Mouse (Mus musculus): ENCODE data around the gene Mdm2. TPM values are rescaled to one million over a fixed set of nuclear protein-coding genes. Genes with fewer than 3 reads are reported as not detected.
"Not testable (repeated sequence)": the region's sequence is repeated elsewhere in the genome, so short reads cannot be mapped to it uniquely, and the experiment has no call there.

The Mdm2 gene
- polyA plus RNA-seq, 1 experiment from 2014 or later: 47.7 TPM

GRCm38 (mm10) chr10:117707114-117707838 lies 3.3 kb downstream of the Mdm2 start:
- peaks cover 15% of the 10 kb centered on the region for H3K4me1 ChIP-seq

GRCm38 (mm10) chr10:117706440-117706839 lies 4.1 kb downstream of the Mdm2 start:
- Histone ChIP-seq H3K4me1 (peaks cover 13% of the 10 kb centered on the region), H3K9ac (no peak overlapping the region), H3K9me3 (no peaks in the 10 kb centered on the region), H3K27me3 (no peaks in the 10 kb centered on the region), H3K36me3 (peaks cover 59% of the 10 kb centered on the region), H3K4me3 (no peak overlapping the region), H3K4me2 (no peak overlapping the region), H3K27ac (no peak overlapping the region)
- no peak for ATAC-seq (ENCODE audit: borderline replicate concordance, extremely low read depth, low FRiP score, low TSS enrichment)
- WGBS: 83% methylated on average over 6 of the region's 6 CpGs

More at GRCm38 (mm10) chr10:117707114-117707838, 3.3 kb downstream of the Mdm2 start:
- H3K4me2 ChIP-seq: no peak overlapping the region
- no peak overlapping the region for H3K27ac ChIP-seq
- 89% methylated on average over 2 of the region's 2 CpGs for WGBS
- H3K9me3 ChIP-seq: no peaks in the 10 kb centered on the region
- peaks cover 51% of the 10 kb centered on the region for H3K36me3 ChIP-seq
- H3K4me3 ChIP-seq: no peak overlapping the region
- ATAC-seq (ENCODE audit: borderline replicate concordance, extremely low read depth, low FRiP score, low TSS enrichment): no peak
- H3K9ac ChIP-seq: no peak overlapping the region
- no peaks in the 10 kb centered on the region for H3K27me3 ChIP-seq

- no peak for ATAC-seq (ENCODE audit: borderline replicate concordance, extremely low read depth, low FRiP score, low TSS enrichment)
- H3K4me3 ChIP-seq: no peak overlapping the region
These were observed 4.8 kb downstream of the Mdm2 start for GRCm38 (mm10) chr10:117705806-117706205.

GRCm38 (mm10) chr10:117704964-117705335 lies 5.6 kb downstream of the Mdm2 start:
- Histone ChIP-seq H3K9ac (no peak overlapping the region), H3K4me3 (no peak overlapping the region), H3K27me3 (no peaks in the 10 kb centered on the region), H3K9me3 (no peaks in the 10 kb centered on the region), H3K4me1 (peaks cover 10% of the 10 kb centered on the region), H3K27ac (no peak overlapping the region), H3K36me3 (peaks cover 72% of the 10 kb centered on the region), H3K4me2 (no peak overlapping the region)
- WGBS: 97% methylated on average over 6 of the region's 6 CpGs
- no peak for ATAC-seq (ENCODE audit: borderline replicate concordance, extremely low read depth, low FRiP score, low TSS enrichment)

More at GRCm38 (mm10) chr10:117705806-117706205, 4.8 kb downstream of the Mdm2 start:
- no peak overlapping the region for H3K9ac ChIP-seq
- H3K27ac ChIP-seq: no peak overlapping the region
- peaks cover 63% of the 10 kb centered on the region for H3K36me3 ChIP-seq
- H3K4me1 ChIP-seq: peaks cover 10% of the 10 kb centered on the region
- no peaks in the 10 kb centered on the region for H3K9me3 ChIP-seq
- no peak overlapping the region for H3K4me2 ChIP-seq
- no peaks in the 10 kb centered on the region for H3K27me3 ChIP-seq

GRCm38 (mm10) chr10:117704314-117704963 lies 6.1 kb downstream of the Mdm2 start:
- H3K27me3 ChIP-seq; H3K4me2 ChIP-seq; H3K27ac ChIP-seq; H3K9me3 ChIP-seq; H3K9ac ChIP-seq; H3K4me3 ChIP-seq; H3K4me1 ChIP-seq; ATAC-seq (ENCODE audit: borderline replicate concordance, extremely low read depth, low FRiP score, low TSS enrichment): not testable (repeated sequence)
- 96% methylated on average over 6 of the region's 6 CpGs for WGBS
- peaks cover 77% of the 10 kb centered on the region for H3K36me3 ChIP-seq

- Histone ChIP-seq H3K9me3 (no peaks in the 10 kb centered on the region), H3K4me1 (no peaks in the 10 kb centered on the region; the same call in 1 of the 2 replicates), H3K27me3 (no peaks in the 10 kb centered on the region), H3K27ac (no peak overlapping the region), H3K4me3 (no peak overlapping the region), H3K4me2 (no peak overlapping the region), H3K9ac (no peak overlapping the region), H3K36me3 (peaks cover 82% of the 10 kb centered on the region)
- 88% methylated on average over 3 of the region's 3 CpGs for WGBS
- no peak for ATAC-seq (ENCODE audit: borderline replicate concordance, extremely low read depth, low FRiP score, low TSS enrichment)
These were observed 7.1 kb downstream of the Mdm2 start for GRCm38 (mm10) chr10:117703506-117703905.

- no peak overlapping the region for H3K4me3 ChIP-seq
- no peaks in the 10 kb centered on the region for H3K27me3 ChIP-seq
- no peak overlapping the region for H3K27ac ChIP-seq
- no peak for ATAC-seq (ENCODE audit: borderline replicate concordance, extremely low read depth, low FRiP score, low TSS enrichment)
- no peak overlapping the region for H3K4me2 ChIP-seq
- H3K4me1 ChIP-seq: no peaks in the 10 kb centered on the region; the same call in 1 of the 2 replicates
- no peak overlapping the region for H3K9ac ChIP-seq
- WGBS: 92% methylated on average over 6 of the region's 6 CpGs
- peaks cover 89% of the 10 kb centered on the region for H3K36me3 ChIP-seq
- H3K9me3 ChIP-seq: no peaks in the 10 kb centered on the region
These were observed 8.3 kb downstream of the Mdm2 start for GRCm38 (mm10) chr10:117702024-117702833.

- H3K36me3 ChIP-seq: peaks cover 90% of the 10 kb centered on the region
- no peak overlapping the region for H3K27ac ChIP-seq
- no peaks in the 10 kb centered on the region for H3K4me1 ChIP-seq
- WGBS: 89% methylated on average over 6 of the region's 6 CpGs
- no peak overlapping the region for H3K4me3 ChIP-seq
- no peak for ATAC-seq (ENCODE audit: borderline replicate concordance, extremely low read depth, low FRiP score, low TSS enrichment)
- no peaks in the 10 kb centered on the region for H3K27me3 ChIP-seq
- no peak overlapping the region for H3K9ac ChIP-seq
- H3K4me2 ChIP-seq: no peak overlapping the region
- no peaks in the 10 kb centered on the region for H3K9me3 ChIP-seq
These were observed 9.3 kb downstream of the Mdm2 start for GRCm38 (mm10) chr10:117701034-117701829.

- no peaks in the 10 kb centered on the region for H3K9me3 ChIP-seq
- no peak overlapping the region for H3K4me3 ChIP-seq
- ATAC-seq (ENCODE audit: borderline replicate concordance, extremely low read depth, low FRiP score, low TSS enrichment): no peak
- peaks cover 95% of the 10 kb centered on the region for H3K36me3 ChIP-seq
- no peak overlapping the region for H3K9ac ChIP-seq
- H3K4me1 ChIP-seq: no peaks in the 10 kb centered on the region
- no peaks in the 10 kb centered on the region for H3K27me3 ChIP-seq
- 86% methylated on average over 1 of the region's 1 CpGs for WGBS
- no peak overlapping the region for H3K27ac ChIP-seq
- no peak overlapping the region for H3K4me2 ChIP-seq
These were observed 10.1 kb downstream of the Mdm2 start for GRCm38 (mm10) chr10:117700450-117700849.

GRCm38 (mm10) chr10:117699914-117700313 lies 10.6 kb downstream of the Mdm2 start:
- Histone ChIP-seq H3K27ac (no peak overlapping the region), H3K4me1 (no peaks in the 10 kb centered on the region)
- 92% methylated on average over 4 of the region's 4 CpGs for WGBS

GRCm38 (mm10) chr10:117698313-117699138 lies 12.0 kb downstream of the Mdm2 start:
- Histone ChIP-seq H3K4me1 (no peaks in the 10 kb centered on the region), H3K4me3 (no peak overlapping the region), H3K9ac (no peak overlapping the region), H3K36me3 (peaks cover 93% of the 10 kb centered on the region), H3K27ac (no peak overlapping the region), H3K4me2 (no peak overlapping the region), H3K27me3 (no peaks in the 10 kb centered on the region), H3K9me3 (no peaks in the 10 kb centered on the region)
- WGBS: 92% methylated on average over 10 of the region's 10 CpGs
- no peak for ATAC-seq (ENCODE audit: borderline replicate concordance, extremely low read depth, low FRiP score, low TSS enrichment)

More at GRCm38 (mm10) chr10:117699914-117700313, 10.6 kb downstream of the Mdm2 start:
- Histone ChIP-seq H3K4me2 (no peak overlapping the region), H3K27me3 (no peaks in the 10 kb centered on the region), H3K9me3 (no peaks in the 10 kb centered on the region), H3K4me3 (no peak overlapping the region), H3K36me3 (peaks cover 95% of the 10 kb centered on the region), H3K9ac (no peak overlapping the region)
- ATAC-seq (ENCODE audit: borderline replicate concordance, extremely low read depth, low FRiP score, low TSS enrichment): no peak
